Mouse (Mus musculus) kidney, adult 8-10 months (tissue): ENCODE measurements at regions not wholly inside any gene's neighbourhood (a gene's known extent, or its start where the extent isn't known, plus 50 kb on each side); places are given as distances from the start of the nearest gene placed in this dataset.

Experiments used
- DNase-seq, 2 experiments: peaks; one replicate each; pipeline ENCODE4 v3.0.0; 2022

- DNase-seq: no peak
These were observed 156.1 kb downstream of the Matn1 start for GRCm38 (mm10) chr4:131100093-131100795.

- no peak for DNase-seq
These were observed 156.6 kb downstream of the Matn1 start for GRCm38 (mm10) chr4:131100796-131101156.

- DNase-seq: no peak
These were observed 158.0 kb downstream of the Matn1 start for GRCm38 (mm10) chr4:131102163-131102562.

GRCm38 (mm10) chr4:131107127-131107857 is 163.1 kb downstream of the Matn1 start:
- DNase-seq: peak in 1 of 2 experiments; percentile 8

- DNase-seq: no peak
These were observed 168.4 kb downstream of the Matn1 start for GRCm38 (mm10) chr4:131112536-131112935.

GRCm38 (mm10) chr4:131113727-131114303 is 169.6 kb downstream of the Matn1 start:
- DNase-seq: no peak

GRCm38 (mm10) chr4:131115247-131115646 is 171.1 kb downstream of the Matn1 start:
- peak; percentile 28 to 69 for DNase-seq

- DNase-seq: no peak
These were observed 174.4 kb downstream of the Matn1 start for GRCm38 (mm10) chr4:131118586-131118985.

GRCm38 (mm10) chr4:131119621-131120020 is 175.4 kb downstream of the Matn1 start:
- peak; percentile 63 to 81 for DNase-seq

GRCm38 (mm10) chr4:131120680-131121079 is 176.5 kb downstream of the Matn1 start:
- DNase-seq: peak; percentile 2 to 12

- DNase-seq: no peak
These were observed 181.8 kb downstream of the Matn1 start for GRCm38 (mm10) chr4:131125975-131126374.

GRCm38 (mm10) chr4:131126901-131127300 is 182.7 kb downstream of the Matn1 start:
- DNase-seq: no peak

- no peak for DNase-seq
These were observed 184.5 kb downstream of the Matn1 start for GRCm38 (mm10) chr4:131128646-131129045.

GRCm38 (mm10) chr4:131132201-131132600 is 188.0 kb downstream of the Matn1 start:
- DNase-seq: no peak

GRCm38 (mm10) chr4:131132781-131133180 is 188.6 kb downstream of the Matn1 start:
- no peak for DNase-seq

- DNase-seq: no peak
These were observed 191.7 kb downstream of the Matn1 start for GRCm38 (mm10) chr4:131135841-131136240.

GRCm38 (mm10) chr4:131138891-131139290 is 194.7 kb downstream of the Matn1 start:
- DNase-seq: no peak

- DNase-seq: no peak
These were observed 197.8 kb downstream of the Matn1 start for GRCm38 (mm10) chr4:131141890-131142465.

- DNase-seq: no peak
These were observed 201.3 kb downstream of the Matn1 start for GRCm38 (mm10) chr4:131145507-131145906.

- no peak for DNase-seq
These were observed 204.0 kb downstream of the Matn1 start for GRCm38 (mm10) chr4:131148042-131148747.

GRCm38 (mm10) chr4:131149466-131149865 is 205.3 kb downstream of the Matn1 start:
- no peak for DNase-seq

- no peak for DNase-seq
These were observed 215.5 kb downstream of the Matn1 start for GRCm38 (mm10) chr4:131159712-131160111.

- DNase-seq: no peak
These were observed 215.9 kb downstream of the Matn1 start for GRCm38 (mm10) chr4:131160135-131160534.
